Mouse (Mus musculus) forebrain, embryonic 13.5 days (tissue): ENCODE data around the gene Klf5. TPM values are rescaled to one million over a fixed set of nuclear protein-coding genes. Genes with fewer than 3 reads are reported as not detected.

Experiments
- ATAC-seq: fragments of 200-750 bp; cut with Nextera tagmentation; 2 replicates; pipeline ENCODE4 v1.8.0; 2017
- H3K27ac ChIP-seq: fragments of 300-500 bp; sonication (generic); 2 replicates; pipeline ENCODE4 v1.5.1; 2015; ENCODE audit warnings: inconsistent platforms, mild to moderate bottlenecking, moderate library complexity
- H3K27me3 ChIP-seq: fragments of 300-500 bp; sonication (generic); 2 replicates; pipeline ENCODE4 v1.6.1; 2015; ENCODE audit warnings: mild to moderate bottlenecking, inconsistent platforms
- H3K36me3 ChIP-seq: fragments of 300-500 bp; sonication (generic); 2 replicates; pipeline ENCODE4 v1.6.1; 2015; ENCODE audit warnings: mild to moderate bottlenecking, inconsistent platforms; ENCODE audit not compliant: poor library complexity, severe bottlenecking
- H3K4me1 ChIP-seq: fragments of 300-500 bp; sonication (generic); 2 replicates; pipeline ENCODE4 v1.6.1; 2015; ENCODE audit warnings: inconsistent platforms
- H3K4me2 ChIP-seq: fragments of 300-500 bp; sonication (generic); 2 replicates; pipeline ENCODE4 v1.6.1; 2015; ENCODE audit warnings: inconsistent platforms, mild to moderate bottlenecking, moderate library complexity
- H3K4me3 ChIP-seq: fragments of 300-500 bp; sonication (generic); 2 replicates; pipeline ENCODE4 v1.5.1; 2015; ENCODE audit warnings: mild to moderate bottlenecking, inconsistent platforms
- H3K9ac ChIP-seq: fragments of 300-500 bp; sonication (generic); 2 replicates; pipeline ENCODE4 v1.6.1; 2015; ENCODE audit warnings: mild to moderate bottlenecking, inconsistent platforms
- H3K9me3 ChIP-seq: fragments of 300-500 bp; sonication (generic); replicated peaks from 2 replicates; pipeline ENCODE4 v1.6.1; 2016; ENCODE audit warnings: inconsistent platforms
- WGBS: fragments of 180-500 bp; shearing (Covaris S2); methylation state at CpG from one replicate; pipeline ENCODE4 v1.1.7; 2015; 5-methylcytosine and 5-hydroxymethylcytosine counted together
- polyA plus RNA-seq: library from polyadenylated mRNA; unstranded; fragments of >200 nt; fragmentation: Nextera tagmentation; extraction: Ambion mirVana; gene quantifications from 2 replicates; pipeline ENCODE4 v1.2.1, GENCODE M21; 2015

The Klf5 gene
- polyA plus RNA-seq = 1.8 and 2.1 TPM in 2 replicates

GRCm38 (mm10) chr14:99298385-99299021 lies at the start of gene Klf5:
Gene Klf5 (plus strand): TSS chr14:99298691.
- Histone ChIP-seq H3K9me3 (no peaks in the 10 kb centered on the region), H3K4me3 (peak within 1 kb of the TSS; percentile 73), H3K27me3 (peaks cover 28% of the 10 kb centered on the region), H3K27ac (no peak within 1 kb of the TSS; the same call in 1 of the 2 replicates), H3K36me3 (no peaks in the 10 kb centered on the region; the same call in 1 of the 2 replicates), H3K4me2 (peak within 1 kb of the TSS; percentile 98), H3K4me1 (peaks cover 17% of the 10 kb centered on the region), H3K9ac (peak within 1 kb of the TSS; percentile 70)
- under 1% methylated on average over 65 of the region's 67 CpGs for WGBS
- peak; percentile 99 for ATAC-seq

GRCm38 (mm10) chr14:99262026-99262425 lies 36.5 kb upstream of the Klf5 start:
- H3K4me3 ChIP-seq = no peak overlapping the region
- no peak for ATAC-seq
- no peaks in the 10 kb centered on the region for H3K4me1 ChIP-seq
- no peaks in the 10 kb centered on the region for H3K9me3 ChIP-seq
- H3K36me3 ChIP-seq = no peaks in the 10 kb centered on the region
- H3K4me2 ChIP-seq = no peak overlapping the region
- H3K9ac ChIP-seq = no peak overlapping the region
- WGBS = 98% methylated on average over 12 of the region's 12 CpGs
- no peaks in the 10 kb centered on the region for H3K27me3 ChIP-seq
- H3K27ac ChIP-seq = no peak overlapping the region

- ATAC-seq = no peak
- 94% methylated on average over 6 of the region's 6 CpGs for WGBS
Measured at GRCm38 (mm10) chr14:99263816-99264215, 34.7 kb upstream of the Klf5 start.

GRCm38 (mm10) chr14:99265791-99266190 lies 32.7 kb upstream of the Klf5 start:
- Histone ChIP-seq H3K4me2 (no peak overlapping the region), H3K36me3 (no peaks in the 10 kb centered on the region), H3K4me1 (no peaks in the 10 kb centered on the region), H3K4me3 (no peak overlapping the region), H3K9me3 (no peaks in the 10 kb centered on the region), H3K9ac (no peak overlapping the region), H3K27ac (no peak overlapping the region), H3K27me3 (no peaks in the 10 kb centered on the region)
- no peak for ATAC-seq
- WGBS = 95% methylated on average over 14 of the region's 14 CpGs

More at GRCm38 (mm10) chr14:99263816-99264215, 34.7 kb upstream of the Klf5 start:
- H3K4me1 ChIP-seq = no peaks in the 10 kb centered on the region
- H3K9me3 ChIP-seq = no peaks in the 10 kb centered on the region
- no peak overlapping the region for H3K4me3 ChIP-seq
- no peak overlapping the region for H3K9ac ChIP-seq
- H3K27me3 ChIP-seq = no peaks in the 10 kb centered on the region
- no peak overlapping the region for H3K27ac ChIP-seq
- no peak overlapping the region for H3K4me2 ChIP-seq
- no peaks in the 10 kb centered on the region for H3K36me3 ChIP-seq

GRCm38 (mm10) chr14:99266749-99267148 lies 31.7 kb upstream of the Klf5 start:
- Histone ChIP-seq H3K9me3 (no peaks in the 10 kb centered on the region), H3K4me3 (no peak overlapping the region), H3K27me3 (no peaks in the 10 kb centered on the region), H3K9ac (no peak overlapping the region), H3K27ac (no peak overlapping the region), H3K36me3 (no peaks in the 10 kb centered on the region), H3K4me2 (no peak overlapping the region), H3K4me1 (no peaks in the 10 kb centered on the region)
- ATAC-seq = no peak
- WGBS = 43% methylated on average over 5 of the region's 5 CpGs

- no peak overlapping the region for H3K9ac ChIP-seq
- 73% methylated on average over 2 of the region's 2 CpGs for WGBS
Measured at GRCm38 (mm10) chr14:99274056-99274455, 24.4 kb upstream of the Klf5 start.

GRCm38 (mm10) chr14:99275827-99276226 lies 22.7 kb upstream of the Klf5 start:
- Histone ChIP-seq H3K36me3 (no peaks in the 10 kb centered on the region), H3K4me2 (no peak overlapping the region), H3K4me3 (no peak overlapping the region), H3K4me1 (peaks cover 4% of the 10 kb centered on the region; the same call in 1 of the 2 replicates), H3K9ac (no peak overlapping the region), H3K27me3 (no peaks in the 10 kb centered on the region), H3K27ac (no peak overlapping the region), H3K9me3 (no peaks in the 10 kb centered on the region)
- WGBS = 66% methylated on average over 4 of the region's 4 CpGs
- no peak for ATAC-seq

More at GRCm38 (mm10) chr14:99274056-99274455, 24.4 kb upstream of the Klf5 start:
- Histone ChIP-seq H3K4me1 (peaks cover 4% of the 10 kb centered on the region; the same call in 1 of the 2 replicates), H3K4me3 (no peak overlapping the region), H3K36me3 (no peaks in the 10 kb centered on the region), H3K9me3 (no peaks in the 10 kb centered on the region), H3K4me2 (no peak overlapping the region), H3K27me3 (no peaks in the 10 kb centered on the region), H3K27ac (no peak overlapping the region)
- ATAC-seq = no peak

- H3K4me1 ChIP-seq = peaks cover 4% of the 10 kb centered on the region; the same call in 1 of the 2 replicates
- no peak overlapping the region for H3K9ac ChIP-seq
- H3K9me3 ChIP-seq = no peaks in the 10 kb centered on the region
- no peak overlapping the region for H3K4me3 ChIP-seq
- no peaks in the 10 kb centered on the region for H3K36me3 ChIP-seq
- ATAC-seq = no peak
- 10% methylated on average over 9 of the region's 9 CpGs for WGBS
- no peak overlapping the region for H3K4me2 ChIP-seq
- no peaks in the 10 kb centered on the region for H3K27me3 ChIP-seq
- H3K27ac ChIP-seq = no peak overlapping the region
Measured at GRCm38 (mm10) chr14:99278312-99278711, 20.2 kb upstream of the Klf5 start.

- Histone ChIP-seq H3K4me2 (no peak overlapping the region), H3K4me1 (peaks cover 4% of the 10 kb centered on the region; the same call in 1 of the 2 replicates), H3K9me3 (no peaks in the 10 kb centered on the region), H3K27me3 (no peaks in the 10 kb centered on the region), H3K36me3 (no peaks in the 10 kb centered on the region), H3K9ac (no peak overlapping the region), H3K27ac (no peak overlapping the region), H3K4me3 (no peak overlapping the region)
- 43% methylated on average over 12 of the region's 12 CpGs for WGBS
- ATAC-seq = no peak
Measured at GRCm38 (mm10) chr14:99278763-99279486, 19.6 kb upstream of the Klf5 start.

GRCm38 (mm10) chr14:99280399-99280798 lies 18.1 kb upstream of the Klf5 start:
- H3K36me3 ChIP-seq = no peaks in the 10 kb centered on the region
- H3K4me1 ChIP-seq = peaks cover 4% of the 10 kb centered on the region; the same call in 1 of the 2 replicates
- 83% methylated on average over 5 of the region's 5 CpGs for WGBS
- no peaks in the 10 kb centered on the region for H3K9me3 ChIP-seq
- H3K27me3 ChIP-seq = no peaks in the 10 kb centered on the region
- H3K4me2 ChIP-seq = no peak overlapping the region
- no peak for ATAC-seq
- no peak overlapping the region for H3K4me3 ChIP-seq
- H3K27ac ChIP-seq = no peak overlapping the region
- no peak overlapping the region for H3K9ac ChIP-seq

- Histone ChIP-seq H3K4me2 (no peak overlapping the region), H3K27ac (no peak overlapping the region), H3K9ac (no peak overlapping the region), H3K4me3 (no peak overlapping the region), H3K27me3 (no peaks in the 10 kb centered on the region), H3K9me3 (no peaks in the 10 kb centered on the region), H3K4me1 (peaks cover 4% of the 10 kb centered on the region; the same call in 1 of the 2 replicates), H3K36me3 (no peaks in the 10 kb centered on the region)
- no peak for ATAC-seq
- WGBS = 91% methylated on average over 5 of the region's 5 CpGs
Measured at GRCm38 (mm10) chr14:99280825-99281433, 17.6 kb upstream of the Klf5 start.

GRCm38 (mm10) chr14:99285486-99285885 lies 13.0 kb upstream of the Klf5 start:
- WGBS = 96% methylated on average over 4 of the region's 4 CpGs
- H3K27ac ChIP-seq = no peak overlapping the region
- no peaks in the 10 kb centered on the region for H3K27me3 ChIP-seq
- H3K4me3 ChIP-seq = no peak overlapping the region
- H3K4me1 ChIP-seq = no peaks in the 10 kb centered on the region
- H3K9me3 ChIP-seq = no peaks in the 10 kb centered on the region
- no peak for ATAC-seq
- H3K4me2 ChIP-seq = no peak overlapping the region
- H3K9ac ChIP-seq = no peak overlapping the region
- H3K36me3 ChIP-seq = no peaks in the 10 kb centered on the region
